Mouse (Mus musculus): ENCODE measurements around the gene Lrmp. TPM values are rescaled to one million over a fixed set of nuclear protein-coding genes. Genes with fewer than 3 reads are reported as not detected.

Gene Lrmp
- polyA plus RNA-seq, 1 experiment from 2014 or later: 6.5 TPM

DNA sequence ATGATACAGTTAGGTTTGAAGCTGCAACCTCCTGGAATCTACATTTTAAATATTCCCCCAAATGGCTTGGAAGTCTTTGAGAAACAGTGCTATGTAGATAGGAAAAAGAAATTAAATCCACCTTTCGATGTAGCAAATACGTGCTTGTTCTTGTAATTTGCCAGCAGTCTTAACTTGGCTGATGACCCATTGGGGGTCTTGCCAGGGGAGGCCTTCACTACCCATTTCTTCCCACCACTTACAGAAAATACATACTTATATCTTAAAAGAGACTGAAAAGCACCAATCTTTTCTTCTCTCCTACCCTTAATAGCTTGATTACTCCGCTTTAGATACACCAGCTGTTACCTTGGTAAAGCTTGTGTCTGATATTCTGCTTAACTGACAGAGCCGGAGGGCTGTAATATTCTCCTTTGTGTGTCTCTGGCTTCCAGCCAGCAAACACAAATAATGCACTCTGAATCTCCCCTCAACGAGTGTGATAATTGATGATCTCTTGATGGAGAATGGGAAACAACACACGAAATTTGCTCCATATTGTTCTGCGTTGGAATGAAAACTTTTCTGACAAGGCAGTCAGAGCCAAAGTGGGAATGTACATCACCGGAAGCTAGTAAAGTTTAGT, 94.7 kb downstream of the Lrmp start:
- no peaks in the 10 kb centered on the region for H3K27me3 ChIP-seq (ENCODE audit: control insufficient read depth, insufficient read depth, low read length)
- no peak overlapping the region for H3K9ac ChIP-seq (replicated peaks; ENCODE audit: low read depth, low read length)
- peaks cover 2% of the 10 kb centered on the region; the same call in 1 of the 2 replicates for H3K36me3 ChIP-seq (ENCODE audit: control insufficient read depth, insufficient read depth, low read length)
- no peak for ATAC-seq (ENCODE audit: insufficient number of reproducible peaks, insufficient read depth, low FRiP score, low read depth)
- H3K4me3 ChIP-seq (ENCODE audit: low read depth, low read length): peak overlapping the region; percentile 31
- H3K9me3 ChIP-seq (ENCODE audit: control insufficient read depth, low read depth, low read length): no peaks in the 10 kb centered on the region
- no peak overlapping the region for H3K27ac ChIP-seq (ENCODE audit: low read length)
- H3K4me2 ChIP-seq (replicated peaks; ENCODE audit: low read depth, low read length): peak overlapping the region; percentile 71
- peaks cover 9% of the 10 kb centered on the region; the same call in 1 of the 2 replicates for H3K4me1 ChIP-seq (ENCODE audit: control insufficient read depth, insufficient read depth, low read length)
- WGBS: 34% methylated on average over 8 of the region's 8 CpGs

DNA sequence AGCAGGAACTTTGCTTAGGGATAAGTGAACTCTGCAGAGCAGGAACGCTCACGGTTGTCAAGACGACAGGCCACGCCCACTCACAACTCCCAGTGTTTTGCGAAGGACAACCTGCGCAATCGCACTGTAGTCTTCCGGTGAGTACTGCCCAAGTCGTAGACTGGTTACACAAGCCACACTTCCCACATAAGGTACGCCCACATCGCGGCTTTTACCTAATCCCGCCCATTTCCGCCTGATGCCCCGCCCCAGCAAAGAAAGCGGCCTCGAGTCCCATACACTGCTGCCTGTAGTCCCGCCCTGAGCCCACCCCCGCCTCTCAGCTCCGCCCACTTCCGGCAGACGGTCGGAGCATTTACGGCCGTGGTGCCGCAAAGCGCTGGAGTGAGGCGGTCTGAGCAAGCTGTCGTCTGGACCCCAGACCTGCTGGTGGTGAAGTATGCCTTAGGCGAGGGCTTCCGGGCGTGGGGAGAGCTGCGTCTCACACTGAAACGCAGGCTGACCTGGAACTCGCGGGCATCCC, 95.4 kb downstream of the Lrmp start, which contains the start of the genes Casc1 and Etfrf1:
Casc1 (minus strand) TSS at position 190 of the 523 bp plus-strand sequence.
Etfrf1 (plus strand) TSS at position 319 of the 523 bp plus-strand sequence.
- Histone ChIP-seq H3K4me2 (replicated peaks; ENCODE audit: low read depth, low read length) (peak within 1 kb of the TSS; percentile 83), H3K36me3 (ENCODE audit: control insufficient read depth, insufficient read depth, low read length) (peaks cover 4% of the 10 kb centered on the region), H3K9ac (replicated peaks; ENCODE audit: low read depth, low read length) (peak within 1 kb of the TSS; percentile 84), H3K27ac (ENCODE audit: low read length) (peak within 1 kb of the TSS; percentile 96), H3K27me3 (ENCODE audit: control insufficient read depth, insufficient read depth, low read length) (no peaks in the 10 kb centered on the region), H3K4me3 (ENCODE audit: low read depth, low read length) (peak within 1 kb of the TSS; percentile 77), H3K9me3 (ENCODE audit: control insufficient read depth, low read depth, low read length) (no peaks in the 10 kb centered on the region), H3K4me1 (ENCODE audit: control insufficient read depth, insufficient read depth, low read length) (peaks cover 9% of the 10 kb centered on the region; the same call in 1 of the 2 replicates)
- ATAC-seq (ENCODE audit: insufficient number of reproducible peaks, insufficient read depth, low FRiP score, low read depth): peak; percentile 100
- under 1% methylated on average over 35 of the region's 36 CpGs for WGBS

GRCm38 (mm10) chr6:145211376-145212305, 96.2 kb downstream of the Lrmp start:
- H3K9me3 ChIP-seq (ENCODE audit: control insufficient read depth, low read depth, low read length): no peaks in the 10 kb centered on the region
- 0 out of 2 replicates have a peak, but pooled peaks have one; percentile 16 for ATAC-seq (ENCODE audit: insufficient number of reproducible peaks, insufficient read depth, low FRiP score, low read depth)
- peaks cover 9% of the 10 kb centered on the region; the same call in 1 of the 2 replicates for H3K4me1 ChIP-seq (ENCODE audit: control insufficient read depth, insufficient read depth, low read length)
- no peaks in the 10 kb centered on the region for H3K27me3 ChIP-seq (ENCODE audit: control insufficient read depth, insufficient read depth, low read length)
- peaks cover 7% of the 10 kb centered on the region for H3K36me3 ChIP-seq (ENCODE audit: control insufficient read depth, insufficient read depth, low read length)
- H3K4me2 ChIP-seq (replicated peaks; ENCODE audit: low read depth, low read length): peak overlapping the region; percentile 83
- peak overlapping the region; percentile 84 for H3K9ac ChIP-seq (replicated peaks; ENCODE audit: low read depth, low read length)
- peak overlapping the region; percentile 77 for H3K4me3 ChIP-seq (ENCODE audit: low read depth, low read length)
- peak overlapping the region; percentile 96 for H3K27ac ChIP-seq (ENCODE audit: low read length)
- WGBS: 2% methylated on average over 21 of the region's 21 CpGs

DNA sequence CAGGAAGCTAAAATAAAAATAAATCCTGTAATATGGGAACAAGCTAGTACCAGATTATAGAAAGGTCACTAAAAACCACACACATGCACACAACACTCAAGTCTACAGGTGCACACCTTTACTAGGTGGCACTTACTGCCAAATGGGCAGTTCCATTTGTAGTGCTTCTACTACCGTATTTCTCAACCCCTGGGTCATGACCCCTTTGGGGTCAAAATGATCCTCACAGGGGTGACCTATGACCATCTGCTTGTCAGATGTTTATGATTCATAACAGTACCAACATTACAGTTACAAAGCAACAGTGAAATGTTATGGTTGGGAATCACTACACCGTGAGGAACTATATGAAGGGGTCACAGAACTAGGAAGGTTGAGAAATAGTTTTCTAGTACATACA, 98.5 kb downstream of the Lrmp start:
- H3K36me3 ChIP-seq (ENCODE audit: control insufficient read depth, insufficient read depth, low read length): peaks cover 16% of the 10 kb centered on the region
- 77% methylated on average over 2 of the region's 2 CpGs for WGBS
- H3K4me1 ChIP-seq (ENCODE audit: control insufficient read depth, insufficient read depth, low read length): peaks cover 9% of the 10 kb centered on the region; the same call in 1 of the 2 replicates
- H3K9ac ChIP-seq (replicated peaks; ENCODE audit: low read depth, low read length): no peak overlapping the region
- ATAC-seq (ENCODE audit: insufficient number of reproducible peaks, insufficient read depth, low FRiP score, low read depth): no peak
- no peaks in the 10 kb centered on the region for H3K9me3 ChIP-seq (ENCODE audit: control insufficient read depth, low read depth, low read length)
- no peaks in the 10 kb centered on the region for H3K27me3 ChIP-seq (ENCODE audit: control insufficient read depth, insufficient read depth, low read length)
- no peak overlapping the region for H3K4me3 ChIP-seq (ENCODE audit: low read depth, low read length)
- no peak overlapping the region for H3K27ac ChIP-seq (ENCODE audit: low read length)
- H3K4me2 ChIP-seq (replicated peaks; ENCODE audit: low read depth, low read length): no peak overlapping the region

DNA sequence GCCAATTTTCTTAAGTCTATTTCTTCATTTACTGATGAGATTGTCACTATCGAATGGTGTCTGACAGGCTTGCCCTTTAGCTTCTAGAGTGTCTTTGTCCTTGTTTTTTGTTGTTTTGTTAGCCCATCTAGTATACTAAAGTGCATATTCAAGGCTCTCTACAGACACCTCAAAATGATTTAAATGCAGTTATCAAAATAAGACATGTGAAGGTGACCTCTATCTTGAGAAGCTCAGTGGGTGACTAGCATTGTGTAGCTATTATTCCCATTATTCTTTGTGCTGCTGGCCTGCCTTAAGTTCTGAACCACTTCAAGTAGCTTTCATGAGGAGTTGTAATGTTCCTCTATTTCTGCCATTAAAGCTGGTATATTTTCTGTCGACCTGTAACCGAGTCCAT, 100.4 kb downstream of the Lrmp start:
- H3K9ac ChIP-seq (replicated peaks; ENCODE audit: low read depth, low read length): no peak overlapping the region
- H3K9me3 ChIP-seq (ENCODE audit: control insufficient read depth, low read depth, low read length): no peaks in the 10 kb centered on the region
- no peak for ATAC-seq (ENCODE audit: insufficient number of reproducible peaks, insufficient read depth, low FRiP score, low read depth)
- no peak overlapping the region for H3K27ac ChIP-seq (ENCODE audit: low read length)
- no peaks in the 10 kb centered on the region for H3K27me3 ChIP-seq (ENCODE audit: control insufficient read depth, insufficient read depth, low read length)
- no peak overlapping the region for H3K4me2 ChIP-seq (replicated peaks; ENCODE audit: low read depth, low read length)
- WGBS: 87% methylated on average over 3 of the region's 3 CpGs
- peaks cover 20% of the 10 kb centered on the region for H3K36me3 ChIP-seq (ENCODE audit: control insufficient read depth, insufficient read depth, low read length)
- H3K4me1 ChIP-seq (ENCODE audit: control insufficient read depth, insufficient read depth, low read length): 0 out of 2 replicates have a peak, but pooled peaks cover 6% of the 10 kb centered on the region
- H3K4me3 ChIP-seq (ENCODE audit: low read depth, low read length): no peak overlapping the region

- no peak overlapping the region for H3K4me3 ChIP-seq (ENCODE audit: low read depth, low read length)
- no peaks in the 10 kb centered on the region for H3K9me3 ChIP-seq (ENCODE audit: control insufficient read depth, low read depth, low read length)
- H3K27me3 ChIP-seq (ENCODE audit: control insufficient read depth, insufficient read depth, low read length): no peaks in the 10 kb centered on the region
- ATAC-seq (ENCODE audit: insufficient number of reproducible peaks, insufficient read depth, low FRiP score, low read depth): no peak
- no peak overlapping the region for H3K27ac ChIP-seq (ENCODE audit: low read length)
- H3K9ac ChIP-seq (replicated peaks; ENCODE audit: low read depth, low read length): no peak overlapping the region
- WGBS: 89% methylated on average over 6 of the region's 6 CpGs
- H3K36me3 ChIP-seq (ENCODE audit: control insufficient read depth, insufficient read depth, low read length): peaks cover 11% of the 10 kb centered on the region; the same call in 1 of the 2 replicates
- H3K4me2 ChIP-seq (replicated peaks; ENCODE audit: low read depth, low read length): no peak overlapping the region
- H3K4me1 ChIP-seq (ENCODE audit: control insufficient read depth, insufficient read depth, low read length): no peaks in the 10 kb centered on the region
These were observed 108.8 kb downstream of the Lrmp start for GRCm38 (mm10) chr6:145224246-145224645.

Other genes starting within 250 kb of the Lrmp start
- 10.9 and 11.8 TPM in 2 replicates for gene Bcat1, start 39.5 kb upstream of the Lrmp start, polyA plus RNA-seq (2014; fragmentation: Nextera tagmentation; extraction: Ambion mirVana)
- 0.73 and 0.74 TPM in 2 replicates for gene Casc1, start 95.4 kb downstream of the Lrmp start, polyA plus RNA-seq (2014; fragmentation: Nextera tagmentation; extraction: Ambion mirVana)
- gene Etfrf1, start 95.5 kb downstream of the Lrmp start, polyA plus RNA-seq (2014; fragmentation: Nextera tagmentation; extraction: Ambion mirVana): 30.3 and 34.6 TPM in 2 replicates
- gene Kras, start 134.6 kb downstream of the Lrmp start, polyA plus RNA-seq (2014; fragmentation: Nextera tagmentation; extraction: Ambion mirVana): 81.1 and 87.9 TPM in 2 replicates

Data from stomach, embryonic 14.5 days (tissue).